Mouse (Mus musculus): ENCODE results near the gene Matn4. TPM values are rescaled to one million over a fixed set of nuclear protein-coding genes. Genes with fewer than 3 reads are reported as not detected.

Gene Matn4
- polyA plus RNA-seq, 1 experiment = 1.4 TPM

DNA sequence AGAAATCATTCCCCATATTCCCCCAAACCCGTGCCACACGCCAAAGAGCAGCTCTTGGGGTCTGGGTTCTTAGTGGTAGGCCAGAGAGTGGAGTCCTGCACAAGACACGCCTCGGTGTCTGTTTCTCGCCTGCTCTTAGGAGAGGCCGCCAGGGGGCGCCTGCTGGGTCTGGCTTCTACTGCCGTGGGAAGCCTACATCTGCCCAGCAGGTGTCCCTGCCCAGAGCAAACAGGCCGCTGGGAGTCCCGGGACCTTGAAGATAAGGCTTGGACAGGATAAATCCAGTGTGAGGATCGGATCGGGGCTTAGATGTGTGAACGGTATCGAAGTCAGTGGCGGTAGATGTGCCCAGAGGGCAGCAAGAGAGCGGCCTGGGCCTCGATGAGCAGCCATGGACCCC lies 2.1 kb downstream of the Matn4 start, which contains the start of gene Rbpjl:
Gene Rbpjl, plus strand, starts transcription at position 236 of the 400 bp plus-strand sequence.
- Histone ChIP-seq H3K4me1 (ENCODE audit: control insufficient read depth, insufficient read depth, low read length) (0 out of 2 replicates have a peak, but pooled peaks cover 4% of the 10 kb centered on the region), H3K27ac (ENCODE audit: insufficient read depth, low read depth, low read length) (no peak within 1 kb of the TSS), H3K36me3 (ENCODE audit: control insufficient read depth, insufficient read depth, low read length) (no peaks in the 10 kb centered on the region), H3K4me3 (ENCODE audit: insufficient read depth, low read depth, low read length) (no peak within 1 kb of the TSS), H3K27me3 (replicated peaks; ENCODE audit: control insufficient read depth, insufficient read depth, low read length) (no peaks in the 10 kb centered on the region)
- peak; percentile 83 for DNase-seq
- no peak for TF ChIP-seq POLR2A (IDR thresholded peaks at IDR 0.05; ENCODE audit: low read depth, low read length)
- peak; percentile 81 for TF ChIP-seq CTCF (conservative IDR thresholded peaks at IDR 0.05; ENCODE audit: insufficient read depth, insufficient read length, low read depth, low read length)
- 8% methylated on average over 17 of the region's 17 CpGs for WGBS

DNA sequence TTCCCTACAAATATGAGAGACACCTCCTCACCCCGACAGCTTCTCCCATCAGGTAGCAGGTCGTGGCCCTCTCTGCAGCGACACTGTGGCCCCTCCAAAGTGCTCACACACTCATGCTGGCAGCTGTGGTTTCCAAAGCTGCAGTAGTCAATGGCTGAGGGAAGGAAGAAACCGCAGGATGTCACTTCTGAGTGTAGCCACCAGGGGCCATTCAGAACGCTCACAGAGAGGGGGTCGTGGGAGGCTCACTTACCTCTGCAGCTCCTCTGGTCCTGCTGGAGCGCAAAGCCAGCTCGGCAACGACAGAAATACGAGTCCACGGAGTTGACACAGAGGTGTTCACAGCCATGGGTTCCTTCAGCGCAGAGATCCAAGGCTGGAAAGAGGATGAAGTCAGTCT lies 8.0 kb downstream of the Matn4 start:
- Histone ChIP-seq H3K4me1 (ENCODE audit: control insufficient read depth, insufficient read depth, low read length) (no peaks in the 10 kb centered on the region), H3K27ac (ENCODE audit: insufficient read depth, low read depth, low read length) (no peak overlapping the region), H3K4me3 (ENCODE audit: insufficient read depth, low read depth, low read length) (no peak overlapping the region), H3K36me3 (ENCODE audit: control insufficient read depth, insufficient read depth, low read length) (no peaks in the 10 kb centered on the region), H3K27me3 (replicated peaks; ENCODE audit: control insufficient read depth, insufficient read depth, low read length) (no peaks in the 10 kb centered on the region)
- 74% methylated on average over 12 of the region's 12 CpGs for WGBS
- no peak for DNase-seq
- TF ChIP-seq POLR2A (IDR thresholded peaks at IDR 0.05; ENCODE audit: low read depth, low read length) (no peak), CTCF (conservative IDR thresholded peaks at IDR 0.05; ENCODE audit: insufficient read depth, insufficient read length, low read depth, low read length) (no peak)

DNA sequence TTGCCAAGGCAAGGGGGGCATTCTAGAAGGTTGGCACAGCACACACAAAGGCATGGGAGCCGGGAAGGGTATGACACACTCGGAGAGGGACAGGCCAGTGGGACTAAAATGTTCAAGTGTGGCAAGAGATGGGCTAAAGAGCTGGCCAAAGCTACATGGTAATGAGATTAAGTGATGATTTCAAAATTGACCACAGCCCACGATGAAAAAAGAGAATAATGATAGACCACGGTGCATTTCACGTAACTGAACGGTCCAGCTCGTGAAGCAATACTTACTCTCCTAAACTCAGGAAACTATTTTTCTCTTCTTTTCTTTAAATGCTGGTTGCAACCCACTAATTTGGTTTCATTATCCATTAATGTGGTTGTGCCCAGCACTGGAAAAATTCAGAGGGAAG lies 8.9 kb downstream of the Matn4 start:
- Histone ChIP-seq H3K4me1 (ENCODE audit: control insufficient read depth, insufficient read depth, low read length) (no peaks in the 10 kb centered on the region), H3K27ac (ENCODE audit: insufficient read depth, low read depth, low read length) (no peak overlapping the region), H3K27me3 (replicated peaks; ENCODE audit: control insufficient read depth, insufficient read depth, low read length) (no peaks in the 10 kb centered on the region), H3K36me3 (ENCODE audit: control insufficient read depth, insufficient read depth, low read length) (no peaks in the 10 kb centered on the region), H3K4me3 (ENCODE audit: insufficient read depth, low read depth, low read length) (no peak overlapping the region)
- no peak for DNase-seq
- 88% methylated on average over 7 of the region's 7 CpGs for WGBS
- TF ChIP-seq POLR2A (IDR thresholded peaks at IDR 0.05; ENCODE audit: low read depth, low read length) = no peak
- no peak for TF ChIP-seq CTCF (conservative IDR thresholded peaks at IDR 0.05; ENCODE audit: insufficient read depth, insufficient read length, low read depth, low read length)

DNA sequence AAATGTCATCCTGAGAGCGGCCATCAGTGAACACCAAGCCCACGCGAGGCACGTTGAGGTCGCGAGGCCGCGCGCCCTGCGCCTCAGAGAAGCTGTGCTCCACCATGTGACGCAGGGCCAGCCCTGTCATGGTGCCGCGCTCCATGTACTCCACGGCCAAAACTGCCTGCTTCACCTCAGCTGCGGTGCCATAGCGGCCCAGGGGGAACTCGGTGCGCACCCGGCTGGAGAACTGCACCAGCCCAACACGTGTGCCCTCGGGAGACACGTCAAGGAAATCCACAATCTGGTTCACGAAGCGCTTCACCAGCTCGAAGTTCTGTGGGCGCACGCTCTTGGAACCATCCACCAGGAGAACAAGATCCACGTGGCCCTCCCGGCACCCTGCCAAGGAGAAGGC lies 11.8 kb downstream of the Matn4 start:
- no peak overlapping the region for H3K27ac ChIP-seq (ENCODE audit: insufficient read depth, low read depth, low read length)
- no peaks in the 10 kb centered on the region for H3K4me1 ChIP-seq (ENCODE audit: control insufficient read depth, insufficient read depth, low read length)
- 80% methylated on average over 29 of the region's 29 CpGs for WGBS
- TF ChIP-seq POLR2A (IDR thresholded peaks at IDR 0.05; ENCODE audit: low read depth, low read length) = no peak
- no peak for TF ChIP-seq CTCF (conservative IDR thresholded peaks at IDR 0.05; ENCODE audit: insufficient read depth, insufficient read length, low read depth, low read length)
- peaks cover 4% of the 10 kb centered on the region; the same call in 1 of the 2 replicates for H3K27me3 ChIP-seq (replicated peaks; ENCODE audit: control insufficient read depth, insufficient read depth, low read length)
- no peak overlapping the region for H3K4me3 ChIP-seq (ENCODE audit: insufficient read depth, low read depth, low read length)
- H3K36me3 ChIP-seq (ENCODE audit: control insufficient read depth, insufficient read depth, low read length) = no peaks in the 10 kb centered on the region
- no peak for DNase-seq

DNA sequence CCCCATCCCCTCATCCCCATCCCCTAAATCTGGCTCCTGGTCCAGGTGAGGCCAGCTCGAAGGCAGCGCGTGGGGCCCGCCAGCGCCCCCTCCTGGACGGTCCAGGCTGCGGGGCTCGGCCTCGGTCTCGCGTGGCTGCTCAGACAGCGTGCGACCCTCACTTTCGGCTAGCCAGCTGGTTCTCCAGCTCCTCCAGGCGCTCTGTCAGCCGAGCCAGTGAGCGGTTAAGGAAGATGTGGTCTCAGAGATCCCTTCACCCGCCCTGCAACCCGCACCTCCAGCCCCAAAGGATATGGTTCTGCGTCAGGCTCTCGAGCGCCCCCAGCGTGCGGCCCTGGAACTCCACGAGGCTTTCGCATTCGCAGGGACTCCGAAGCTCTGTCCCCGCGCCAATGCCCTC lies 15.5 kb downstream of the Matn4 start:
- peak overlapping the region; percentile 40 for H3K4me3 ChIP-seq (ENCODE audit: insufficient read depth, low read depth, low read length)
- TF ChIP-seq CTCF (conservative IDR thresholded peaks at IDR 0.05; ENCODE audit: insufficient read depth, insufficient read length, low read depth, low read length) (peak; percentile 64), POLR2A (IDR thresholded peaks at IDR 0.05; ENCODE audit: low read depth, low read length) (no peak)
- H3K27ac ChIP-seq (ENCODE audit: insufficient read depth, low read depth, low read length) = no peak overlapping the region
- under 1% methylated on average over 30 of the region's 30 CpGs for WGBS
- peak; percentile 77 for DNase-seq
- no peaks in the 10 kb centered on the region for H3K4me1 ChIP-seq (ENCODE audit: control insufficient read depth, insufficient read depth, low read length)
- no peaks in the 10 kb centered on the region for H3K36me3 ChIP-seq (ENCODE audit: control insufficient read depth, insufficient read depth, low read length)
- peaks cover 4% of the 10 kb centered on the region; the same call in 1 of the 2 replicates for H3K27me3 ChIP-seq (replicated peaks; ENCODE audit: control insufficient read depth, insufficient read depth, low read length)

DNA sequence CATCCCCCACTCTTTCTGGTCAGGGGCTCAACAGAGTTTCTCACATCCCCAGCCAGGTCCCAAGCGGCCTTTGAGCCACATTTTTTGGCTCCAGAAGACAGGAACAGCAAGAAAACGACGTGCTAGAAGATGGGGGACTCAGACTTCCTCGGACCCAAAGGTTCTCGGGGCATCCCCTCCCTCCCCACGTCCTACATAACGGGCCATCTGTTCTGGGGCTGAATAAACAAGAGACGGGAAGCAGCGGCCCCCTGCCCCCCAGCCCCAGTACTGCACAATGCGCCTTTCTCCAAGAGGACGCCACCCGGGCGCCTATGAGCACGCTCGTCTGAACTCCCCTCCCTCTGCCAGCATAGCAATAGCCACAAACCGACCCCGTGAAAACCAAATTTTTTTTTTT lies 15.9 kb downstream of the Matn4 start, which contains the start of gene Slpi:
Gene Slpi, minus strand, starts transcription at position 76 of the 400 bp plus-strand sequence.
- Histone ChIP-seq H3K36me3 (ENCODE audit: control insufficient read depth, insufficient read depth, low read length) (no peaks in the 10 kb centered on the region), H3K27ac (ENCODE audit: insufficient read depth, low read depth, low read length) (no peak within 1 kb of the TSS), H3K27me3 (replicated peaks; ENCODE audit: control insufficient read depth, insufficient read depth, low read length) (peaks cover 4% of the 10 kb centered on the region; the same call in 1 of the 2 replicates), H3K4me1 (ENCODE audit: control insufficient read depth, insufficient read depth, low read length) (no peaks in the 10 kb centered on the region), H3K4me3 (ENCODE audit: insufficient read depth, low read depth, low read length) (peak within 1 kb of the TSS; percentile 40)
- TF ChIP-seq CTCF (conservative IDR thresholded peaks at IDR 0.05; ENCODE audit: insufficient read depth, insufficient read length, low read depth, low read length) (no peak), POLR2A (IDR thresholded peaks at IDR 0.05; ENCODE audit: low read depth, low read length) (no peak)
- no peak for DNase-seq
- WGBS = 2% methylated on average over 17 of the region's 17 CpGs

DNA sequence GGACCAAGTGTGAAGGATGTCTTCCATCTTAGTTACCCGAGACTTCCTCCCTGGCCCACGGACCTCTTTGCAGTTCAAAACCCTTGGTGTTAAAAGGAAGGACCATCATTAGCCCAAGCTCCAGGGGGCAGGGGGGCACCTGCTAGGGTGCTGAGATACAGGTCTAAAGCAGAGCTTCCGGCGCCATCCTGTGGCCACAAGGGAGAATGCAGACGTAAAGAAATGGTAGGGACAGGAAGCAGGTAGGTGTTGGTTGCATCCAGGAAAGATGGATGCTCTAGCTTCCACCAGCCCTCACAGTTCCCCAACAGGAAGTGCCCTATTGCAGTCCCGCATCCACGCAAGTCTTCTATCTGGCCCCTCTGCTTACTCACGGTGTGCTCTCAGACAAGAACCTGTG lies 18.0 kb downstream of the Matn4 start:
- WGBS = 19% methylated on average over 8 of the region's 8 CpGs
- Histone ChIP-seq H3K4me3 (ENCODE audit: insufficient read depth, low read depth, low read length) (no peak overlapping the region), H3K36me3 (ENCODE audit: control insufficient read depth, insufficient read depth, low read length) (no peaks in the 10 kb centered on the region), H3K27me3 (replicated peaks; ENCODE audit: control insufficient read depth, insufficient read depth, low read length) (peaks cover 4% of the 10 kb centered on the region; the same call in 1 of the 2 replicates), H3K27ac (ENCODE audit: insufficient read depth, low read depth, low read length) (no peak overlapping the region), H3K4me1 (ENCODE audit: control insufficient read depth, insufficient read depth, low read length) (no peaks in the 10 kb centered on the region)
- TF ChIP-seq CTCF (conservative IDR thresholded peaks at IDR 0.05; ENCODE audit: insufficient read depth, insufficient read length, low read depth, low read length) (peak; percentile 52), POLR2A (IDR thresholded peaks at IDR 0.05; ENCODE audit: low read depth, low read length) (no peak)
- DNase-seq = peak; percentile 27

Data from kidney, adult 2 months (tissue).